Comparison of ENCODE assay signal across 17 mouse cellular contexts in the genomic region with DNA sequence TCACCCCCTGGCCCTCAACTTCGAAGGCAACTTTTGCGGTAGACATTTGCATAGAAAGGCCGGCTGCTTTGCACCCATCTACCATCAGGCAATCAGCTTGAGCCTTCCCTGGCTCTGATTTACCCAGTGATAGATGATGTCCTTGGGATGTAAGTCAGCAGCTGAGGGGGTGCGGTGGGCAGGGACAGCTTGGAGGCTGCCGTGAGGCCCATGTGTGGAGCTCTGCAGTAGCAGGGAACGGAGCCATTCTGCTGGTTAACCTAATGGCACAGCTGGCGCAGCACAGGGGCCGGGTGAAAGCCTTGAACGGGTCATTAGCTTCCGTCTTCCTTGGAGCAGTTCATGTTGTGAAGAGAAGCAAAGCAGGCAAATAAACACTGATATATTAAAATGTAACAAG.
DNase-seq lines count a peak whose midpoint lies in the region; ATAC-seq and TF ChIP-seq lines count a peak whose summit lies in the region.
"Had no signal": no experiment of that assay in that cellular context is flagged by ENCODE, and none has a peak within 500 bp of the region (broad histone marks: within the 10 kb centered on the region; RNA-seq: fewer than 3 reads in every experiment).

No protein-coding gene starts in this region.

- ATAC-seq in forebrain, embryonic 15.5 days (replicated peaks) = no peak
- no peak for ATAC-seq in forebrain, postnatal 0 days
- 0 out of 2 replicates have a peak, but pooled peaks have one; percentile 37 for ATAC-seq in hindbrain, embryonic 13.5 days (ENCODE audit: low FRiP score)
- ATAC-seq: inflammation-experienced regulatory T-cells, adult 6 months; liver, embryonic 12.5 days had no signal

- H3K4me1 ChIP-seq in forebrain, embryonic 15.5 days = peaks cover 63% of the 10 kb centered on the region
- H3K4me1 ChIP-seq in forebrain, postnatal 0 days (ENCODE audit: insufficient read depth) = peaks cover 13% of the 10 kb centered on the region
- peaks cover 62% of the 10 kb centered on the region for H3K4me1 ChIP-seq in hindbrain, embryonic 13.5 days (replicated peaks)
- H3K4me1 ChIP-seq: heart, embryonic 10.5 days; liver, embryonic 12.5 days had no signal

- no peak overlapping the region for H3K4me2 ChIP-seq in forebrain, embryonic 15.5 days (replicated peaks)
- no peak overlapping the region for H3K4me2 ChIP-seq in forebrain, postnatal 0 days (ENCODE audit: low read depth)
- no peak overlapping the region for H3K4me2 ChIP-seq in hindbrain, embryonic 13.5 days
- H3K4me2 ChIP-seq: liver, embryonic 12.5 days had no signal

- TF ChIP-seq CTCF in forebrain, postnatal 0 days (IDR thresholded peaks at IDR 0.05; ENCODE audit: low read depth) = no peak
- no peak for TF ChIP-seq CTCF in layer of hippocampus, adult 2 months (conservative IDR thresholded peaks at IDR 0.05)

- 0 out of 2 replicates have a peak, but pooled peaks cover 3% of the 10 kb centered on the region for H3K36me3 ChIP-seq in forebrain, embryonic 15.5 days
- peaks cover 6% of the 10 kb centered on the region for H3K36me3 ChIP-seq in forebrain, postnatal 0 days (ENCODE audit: insufficient read depth)
- peaks cover 10% of the 10 kb centered on the region; the same call in 1 of the 2 replicates for H3K36me3 ChIP-seq in hindbrain, embryonic 13.5 days

- H3K9ac ChIP-seq in forebrain, embryonic 15.5 days (replicated peaks) = no peak overlapping the region
- no peak overlapping the region for H3K9ac ChIP-seq in forebrain, postnatal 0 days
- no peak overlapping the region for H3K9ac ChIP-seq in hindbrain, embryonic 13.5 days
- H3K9ac ChIP-seq: liver, embryonic 12.5 days had no signal

- no peak for DNase-seq in forebrain, postnatal 0 days
- DNase-seq in layer of hippocampus, adult 2 months (ENCODE audit: low spot score in 2 of 2) = no peak
- no peak for DNase-seq in layer of hippocampus, adult 11-12 months (ENCODE audit: low spot score)
- peak; percentile 52 for DNase-seq in adrenal gland, adult 8-10 months
- DNase-seq in B cell, adult 2 months = no peak
- no peak for DNase-seq in heart, adult 9 months (ENCODE audit: low spot score in 2 of 2)
- DNase-seq: cerebellum, adult 11-12 months; cerebellum, postnatal 25 days; gastrocnemius, postnatal 36 days; heart, postnatal 10 days; right cerebral cortex, adult 18-20 months; thymus, adult 18-20 months had no signal

- H3K4me3 ChIP-seq in forebrain, embryonic 15.5 days = no peak overlapping the region
- H3K4me3 ChIP-seq in forebrain, postnatal 0 days (ENCODE audit: low read depth, low read length) = no peak overlapping the region
- no peak overlapping the region for H3K4me3 ChIP-seq in layer of hippocampus, adult 2 months
- no peak overlapping the region for H3K4me3 ChIP-seq in hindbrain, embryonic 13.5 days
- H3K4me3 ChIP-seq: heart, embryonic 10.5 days; liver, embryonic 12.5 days had no signal

- H3K27ac ChIP-seq in forebrain, embryonic 15.5 days (replicated peaks) = 0 out of 2 replicates have a peak overlapping the region, but pooled peaks have one; percentile 7
- no peak overlapping the region for H3K27ac ChIP-seq in forebrain, postnatal 0 days (ENCODE audit: low read depth, low read length)
- peak overlapping the region; percentile 53 for H3K27ac ChIP-seq in layer of hippocampus, adult 2 months
- H3K27ac ChIP-seq in hindbrain, embryonic 13.5 days = peak overlapping the region; percentile 61
- H3K27ac ChIP-seq: heart, embryonic 10.5 days; liver, embryonic 12.5 days had no signal

- H3K27me3 ChIP-seq in forebrain, embryonic 15.5 days = no peaks in the 10 kb centered on the region
- no peaks in the 10 kb centered on the region for H3K27me3 ChIP-seq in forebrain, postnatal 0 days (ENCODE audit: insufficient read depth, low read length)
- H3K27me3 ChIP-seq in hindbrain, embryonic 13.5 days = no peaks in the 10 kb centered on the region
- H3K27me3 ChIP-seq: liver, embryonic 12.5 days had no signal

- no peaks in the 10 kb centered on the region for H3K9me3 ChIP-seq in forebrain, embryonic 15.5 days
- no peaks in the 10 kb centered on the region for H3K9me3 ChIP-seq in forebrain, postnatal 0 days (ENCODE audit: low read length)
- H3K9me3 ChIP-seq in hindbrain, embryonic 13.5 days = no peaks in the 10 kb centered on the region
- H3K9me3 ChIP-seq: heart, embryonic 10.5 days; liver, embryonic 12.5 days had no signal

- WGBS in forebrain, embryonic 15.5 days = 82% methylated on average over 10 of the region's 10 CpGs
- 77% methylated on average over 10 of the region's 10 CpGs for WGBS in forebrain, postnatal 0 days
- WGBS in hindbrain, embryonic 13.5 days = 48% methylated on average over 10 of the region's 10 CpGs
